Mouse (Mus musculus) cerebellum, adult 8-10 months (tissue): ENCODE data around the gene Fbxl17.

Experiments
- DNase-seq: peaks from one replicate; pipeline ENCODE4 v3.0.0; 2022

Gene Fbxl17

GRCm38 (mm10) chr17:63273353-63273752, 226.5 kb downstream of the Fbxl17 start:
- no peak for DNase-seq

GRCm38 (mm10) chr17:63272914-63273313, 226.9 kb downstream of the Fbxl17 start:
- DNase-seq = no peak

GRCm38 (mm10) chr17:63271000-63271399, 228.8 kb downstream of the Fbxl17 start:
- no peak for DNase-seq

- no peak for DNase-seq
These were observed 229.3 kb downstream of the Fbxl17 start for GRCm38 (mm10) chr17:63270513-63270912.

- DNase-seq = no peak
These were observed 237.1 kb downstream of the Fbxl17 start for GRCm38 (mm10) chr17:63262674-63263073.

- DNase-seq = no peak
These were observed 238.2 kb downstream of the Fbxl17 start for GRCm38 (mm10) chr17:63261508-63262141.

- no peak for DNase-seq
These were observed 240.7 kb downstream of the Fbxl17 start for GRCm38 (mm10) chr17:63259091-63259490.

GRCm38 (mm10) chr17:63246144-63246619, 253.6 kb downstream of the Fbxl17 start:
- DNase-seq = peak; percentile 20

GRCm38 (mm10) chr17:63245472-63245871, 254.3 kb downstream of the Fbxl17 start:
- no peak for DNase-seq

GRCm38 (mm10) chr17:63242761-63243160, 257.1 kb downstream of the Fbxl17 start:
- DNase-seq = no peak

GRCm38 (mm10) chr17:63240731-63241106, 259.1 kb downstream of the Fbxl17 start:
- DNase-seq = no peak

- DNase-seq = no peak
These were observed 259.6 kb downstream of the Fbxl17 start for GRCm38 (mm10) chr17:63240021-63240730.

GRCm38 (mm10) chr17:63236846-63237245, 263.0 kb downstream of the Fbxl17 start:
- no peak for DNase-seq

- DNase-seq = no peak
These were observed 263.6 kb downstream of the Fbxl17 start for GRCm38 (mm10) chr17:63236221-63236620.

- no peak for DNase-seq
These were observed 264.0 kb downstream of the Fbxl17 start for GRCm38 (mm10) chr17:63235821-63236220.

GRCm38 (mm10) chr17:63229111-63229510, 270.7 kb downstream of the Fbxl17 start:
- no peak for DNase-seq

GRCm38 (mm10) chr17:63226380-63226779, 273.4 kb downstream of the Fbxl17 start:
- no peak for DNase-seq

- no peak for DNase-seq
These were observed 273.9 kb downstream of the Fbxl17 start for GRCm38 (mm10) chr17:63225959-63226358.

GRCm38 (mm10) chr17:63223675-63224074, 276.1 kb downstream of the Fbxl17 start:
- DNase-seq = no peak

- no peak for DNase-seq
These were observed 278.2 kb downstream of the Fbxl17 start for GRCm38 (mm10) chr17:63221632-63222031.

- DNase-seq = no peak
These were observed 279.0 kb downstream of the Fbxl17 start for GRCm38 (mm10) chr17:63220821-63221220.

GRCm38 (mm10) chr17:63217016-63217415, 282.8 kb downstream of the Fbxl17 start:
- DNase-seq = no peak

- no peak for DNase-seq
These were observed 287.8 kb downstream of the Fbxl17 start for GRCm38 (mm10) chr17:63212018-63212417.

GRCm38 (mm10) chr17:63209151-63209550, 290.7 kb downstream of the Fbxl17 start:
- no peak for DNase-seq

- DNase-seq = no peak
These were observed 291.5 kb downstream of the Fbxl17 start for GRCm38 (mm10) chr17:63208346-63208745.
